Mouse (Mus musculus): ENCODE data around the gene Susd4. TPM values are rescaled to one million over a fixed set of nuclear protein-coding genes. Genes with fewer than 3 reads are reported as not detected.

Gene Susd4
- polyA plus RNA-seq, 1 experiment: 1.1 TPM

GRCm38 (mm10) chr1:182897506-182898138 is 134.0 kb downstream of the Susd4 start:
- Histone ChIP-seq H3K27me3 (ENCODE audit: control insufficient read depth, insufficient read depth, low read length) (no peaks in the 10 kb centered on the region), H3K4me1 (ENCODE audit: control insufficient read depth, insufficient read depth, low read length) (no peaks in the 10 kb centered on the region), H3K4me3 (ENCODE audit: control insufficient read depth, low read depth, low read length) (no peak overlapping the region), H3K36me3 (ENCODE audit: control insufficient read depth, insufficient read depth, low read length) (no peaks in the 10 kb centered on the region), H3K27ac (ENCODE audit: control insufficient read depth, insufficient read depth, low read depth, low read length) (no peak overlapping the region)
- no peak for TF ChIP-seq POLR2A (IDR thresholded peaks at IDR 0.05; ENCODE audit: control insufficient read depth, low read depth, low read length)
- no peak for TF ChIP-seq CTCF (IDR thresholded peaks at IDR 0.05; ENCODE audit: control insufficient read depth, insufficient read depth, insufficient replicate concordance, low read depth, low read length)

GRCm38 (mm10) chr1:182902095-182902494 is 138.4 kb downstream of the Susd4 start:
- Histone ChIP-seq H3K4me1 (ENCODE audit: control insufficient read depth, insufficient read depth, low read length) (no peaks in the 10 kb centered on the region; the same call in 1 of the 2 replicates), H3K27me3 (ENCODE audit: control insufficient read depth, insufficient read depth, low read length) (no peaks in the 10 kb centered on the region), H3K4me3 (ENCODE audit: control insufficient read depth, low read depth, low read length) (no peak overlapping the region), H3K27ac (ENCODE audit: control insufficient read depth, insufficient read depth, low read depth, low read length) (no peak overlapping the region), H3K36me3 (ENCODE audit: control insufficient read depth, insufficient read depth, low read length) (no peaks in the 10 kb centered on the region)
- no peak for TF ChIP-seq CTCF (IDR thresholded peaks at IDR 0.05; ENCODE audit: control insufficient read depth, insufficient read depth, insufficient replicate concordance, low read depth, low read length)
- no peak for TF ChIP-seq POLR2A (IDR thresholded peaks at IDR 0.05; ENCODE audit: control insufficient read depth, low read depth, low read length)

GRCm38 (mm10) chr1:182902906-182903305 is 139.2 kb downstream of the Susd4 start:
- Histone ChIP-seq H3K27me3 (ENCODE audit: control insufficient read depth, insufficient read depth, low read length) (no peaks in the 10 kb centered on the region), H3K27ac (ENCODE audit: control insufficient read depth, insufficient read depth, low read depth, low read length) (no peak overlapping the region), H3K4me3 (ENCODE audit: control insufficient read depth, low read depth, low read length) (no peak overlapping the region), H3K4me1 (ENCODE audit: control insufficient read depth, insufficient read depth, low read length) (peaks cover 2% of the 10 kb centered on the region; the same call in 1 of the 2 replicates), H3K36me3 (ENCODE audit: control insufficient read depth, insufficient read depth, low read length) (no peaks in the 10 kb centered on the region)
- TF ChIP-seq POLR2A (IDR thresholded peaks at IDR 0.05; ENCODE audit: control insufficient read depth, low read depth, low read length): no peak
- TF ChIP-seq CTCF (IDR thresholded peaks at IDR 0.05; ENCODE audit: control insufficient read depth, insufficient read depth, insufficient replicate concordance, low read depth, low read length): no peak

- Histone ChIP-seq H3K27ac (ENCODE audit: control insufficient read depth, insufficient read depth, low read depth, low read length) (no peak overlapping the region), H3K36me3 (ENCODE audit: control insufficient read depth, insufficient read depth, low read length) (no peaks in the 10 kb centered on the region), H3K27me3 (ENCODE audit: control insufficient read depth, insufficient read depth, low read length) (no peaks in the 10 kb centered on the region), H3K4me3 (ENCODE audit: control insufficient read depth, low read depth, low read length) (no peak overlapping the region), H3K4me1 (ENCODE audit: control insufficient read depth, insufficient read depth, low read length) (peaks cover 4% of the 10 kb centered on the region)
- TF ChIP-seq POLR2A (IDR thresholded peaks at IDR 0.05; ENCODE audit: control insufficient read depth, low read depth, low read length): no peak
- no peak for TF ChIP-seq CTCF (IDR thresholded peaks at IDR 0.05; ENCODE audit: control insufficient read depth, insufficient read depth, insufficient replicate concordance, low read depth, low read length)
These were observed 142.0 kb downstream of the Susd4 start for GRCm38 (mm10) chr1:182905669-182906068.

- H3K4me1 ChIP-seq (ENCODE audit: control insufficient read depth, insufficient read depth, low read length): peaks cover 4% of the 10 kb centered on the region
- no peaks in the 10 kb centered on the region for H3K27me3 ChIP-seq (ENCODE audit: control insufficient read depth, insufficient read depth, low read length)
- no peaks in the 10 kb centered on the region for H3K36me3 ChIP-seq (ENCODE audit: control insufficient read depth, insufficient read depth, low read length)
- TF ChIP-seq CTCF (IDR thresholded peaks at IDR 0.05; ENCODE audit: control insufficient read depth, insufficient read depth, insufficient replicate concordance, low read depth, low read length) (no peak), POLR2A (IDR thresholded peaks at IDR 0.05; ENCODE audit: control insufficient read depth, low read depth, low read length) (0 out of 2 replicates have a peak, but pooled peaks have one; percentile 20)
- H3K4me3 ChIP-seq (ENCODE audit: control insufficient read depth, low read depth, low read length): peak overlapping the region; percentile 71
- no peak overlapping the region for H3K27ac ChIP-seq (ENCODE audit: control insufficient read depth, insufficient read depth, low read depth, low read length)
These were observed 144.7 kb downstream of the Susd4 start for GRCm38 (mm10) chr1:182908050-182909036.

GRCm38 (mm10) chr1:182909066-182909465 is 145.4 kb downstream of the Susd4 start:
- TF ChIP-seq POLR2A (IDR thresholded peaks at IDR 0.05; ENCODE audit: control insufficient read depth, low read depth, low read length) (no peak), CTCF (IDR thresholded peaks at IDR 0.05; ENCODE audit: control insufficient read depth, insufficient read depth, insufficient replicate concordance, low read depth, low read length) (no peak)
- Histone ChIP-seq H3K4me3 (ENCODE audit: control insufficient read depth, low read depth, low read length) (peak overlapping the region; percentile 71), H3K36me3 (ENCODE audit: control insufficient read depth, insufficient read depth, low read length) (no peaks in the 10 kb centered on the region), H3K4me1 (ENCODE audit: control insufficient read depth, insufficient read depth, low read length) (peaks cover 4% of the 10 kb centered on the region), H3K27ac (ENCODE audit: control insufficient read depth, insufficient read depth, low read depth, low read length) (no peak overlapping the region), H3K27me3 (ENCODE audit: control insufficient read depth, insufficient read depth, low read length) (no peaks in the 10 kb centered on the region)

- no peak overlapping the region for H3K27ac ChIP-seq (ENCODE audit: control insufficient read depth, insufficient read depth, low read depth, low read length)
These were observed 145.9 kb downstream of the Susd4 start for GRCm38 (mm10) chr1:182909596-182909995.

More at GRCm38 (mm10) chr1:182909596-182909995, 145.9 kb downstream of the Susd4 start:
- H3K4me1 ChIP-seq (ENCODE audit: control insufficient read depth, insufficient read depth, low read length): peaks cover 4% of the 10 kb centered on the region
- peak overlapping the region; percentile 71 for H3K4me3 ChIP-seq (ENCODE audit: control insufficient read depth, low read depth, low read length)
- no peaks in the 10 kb centered on the region for H3K36me3 ChIP-seq (ENCODE audit: control insufficient read depth, insufficient read depth, low read length)
- H3K27me3 ChIP-seq (ENCODE audit: control insufficient read depth, insufficient read depth, low read length): no peaks in the 10 kb centered on the region
- TF ChIP-seq CTCF (IDR thresholded peaks at IDR 0.05; ENCODE audit: control insufficient read depth, insufficient read depth, insufficient replicate concordance, low read depth, low read length) (no peak), POLR2A (IDR thresholded peaks at IDR 0.05; ENCODE audit: control insufficient read depth, low read depth, low read length) (no peak)

All from testis, adult 2 months (tissue).